Mouse (Mus musculus) midbrain, postnatal 0 days (tissue): ENCODE measurements at regions not wholly inside any gene's neighbourhood (a gene's known extent, or its start where the extent isn't known, plus 50 kb on each side); places are given as distances from the start of the nearest gene placed in this dataset.

Source experiments
- ATAC-seq: fragments of 200-750 bp; cut with Nextera tagmentation; 2 replicates; pipeline ENCODE4 v1.8.0; 2017; ENCODE audit warnings: moderate number of reproducible peaks, mild to moderate bottlenecking, moderate TSS enrichment, moderate library complexity; ENCODE audit not compliant: low FRiP score
- DNase-seq: peaks from one replicate; pipeline ENCODE4 v3.0.0-alpha.2; 2015; ENCODE audit warnings: low spot score
- H3K27ac ChIP-seq: fragments of 300-500 bp; sonication (generic); 2 replicates; pipeline ENCODE4 v1.5.1; 2014; ENCODE audit warnings: low read depth, mild to moderate bottlenecking, low read length, mixed read lengths
- H3K27me3 ChIP-seq: fragments of 300-500 bp; sonication (generic); 2 replicates; pipeline ENCODE4 v1.6.1; 2014; ENCODE audit warnings: low read length, control low read depth, mixed read lengths; ENCODE audit not compliant: insufficient read depth
- H3K36me3 ChIP-seq: fragments of 300-500 bp; sonication (generic); 2 replicates; pipeline ENCODE4 v1.6.1; 2014; ENCODE audit warnings: low read length, control low read depth, mixed read lengths; ENCODE audit not compliant: insufficient read depth
- H3K4me1 ChIP-seq: fragments of 300-500 bp; sonication (generic); 2 replicates; pipeline ENCODE4 v1.6.1; 2014; ENCODE audit warnings: mild to moderate bottlenecking, control low read depth, antibody characterized with exemption, low read length, mixed read lengths; ENCODE audit not compliant: insufficient read depth
- H3K4me2 ChIP-seq: fragments of 300-500 bp; sonication (generic); 2 replicates; pipeline ENCODE4 v1.6.1; 2014; ENCODE audit warnings: low read depth, mild to moderate bottlenecking, low read length, mixed read lengths; ENCODE audit not compliant: poor library complexity, severe bottlenecking
- H3K4me3 ChIP-seq: fragments of 300-500 bp; sonication (generic); 2 replicates; pipeline ENCODE4 v1.5.1; 2014; ENCODE audit warnings: low read depth, mild to moderate bottlenecking, low read length, moderate library complexity
- H3K9ac ChIP-seq: fragments of 300-500 bp; sonication (generic); replicated peaks from 2 replicates; pipeline ENCODE4 v1.6.1; 2014; ENCODE audit warnings: mild to moderate bottlenecking, low read length, moderate library complexity, mixed read lengths; ENCODE audit not compliant: poor library complexity, severe bottlenecking
- H3K9me3 ChIP-seq: fragments of 300-500 bp; sonication (generic); 2 replicates; pipeline ENCODE4 v1.6.1; 2016; ENCODE audit warnings: low read length, control low read depth
- CTCF ChIP-seq: IDR thresholded peaks from 2 replicates; pipeline ENCODE4 v1.5.1; 2016; ENCODE audit warnings: antibody characterized with exemption, mild to moderate bottlenecking
- WGBS: fragments of 180-500 bp; shearing (Covaris S2); extraction: QIAGEN DNeasy Blood & Tissue Kit; methylation state at CpG from one replicate; pipeline ENCODE4 v1.1.7; 2014; 5-methylcytosine and 5-hydroxymethylcytosine counted together

GRCm38 (mm10) chr16:90569826-90570225 lies 157.4 kb downstream of the Mis18a start:
- Histone ChIP-seq H3K36me3 (no peaks in the 10 kb centered on the region), H3K4me2 (no peak overlapping the region), H3K4me3 (no peak overlapping the region), H3K27ac (no peak overlapping the region), H3K27me3 (no peaks in the 10 kb centered on the region), H3K9me3 (no peaks in the 10 kb centered on the region), H3K4me1 (no peaks in the 10 kb centered on the region), H3K9ac (no peak overlapping the region)
- 86% methylated on average over 1 of the region's 1 CpGs for WGBS
- DNase-seq (no peak), ATAC-seq (no peak)
- no peak for TF ChIP-seq CTCF

- 73% methylated on average over 2 of the region's 2 CpGs for WGBS
- H3K9me3 ChIP-seq = no peaks in the 10 kb centered on the region
- H3K27me3 ChIP-seq = no peaks in the 10 kb centered on the region
- no peak for TF ChIP-seq CTCF
- no peak overlapping the region for H3K9ac ChIP-seq
- DNase-seq (no peak), ATAC-seq (no peak)
- H3K36me3 ChIP-seq = no peaks in the 10 kb centered on the region
- no peak overlapping the region for H3K27ac ChIP-seq
- H3K4me3 ChIP-seq = no peak overlapping the region
- no peaks in the 10 kb centered on the region for H3K4me1 ChIP-seq
- no peak overlapping the region for H3K4me2 ChIP-seq
These were observed 162.0 kb downstream of the Mis18a start for GRCm38 (mm10) chr16:90565182-90565581.

- no peaks in the 10 kb centered on the region for H3K4me1 ChIP-seq
- no peak for TF ChIP-seq CTCF
- H3K4me2 ChIP-seq = no peak overlapping the region
- H3K27ac ChIP-seq = no peak overlapping the region
- no peaks in the 10 kb centered on the region for H3K27me3 ChIP-seq
- no peaks in the 10 kb centered on the region; the same call in 1 of the 2 replicates for H3K9me3 ChIP-seq
- no peak overlapping the region for H3K4me3 ChIP-seq
- H3K9ac ChIP-seq = no peak overlapping the region
- ATAC-seq (no peak), DNase-seq (no peak)
- no peaks in the 10 kb centered on the region for H3K36me3 ChIP-seq
- 89% methylated on average over 7 of the region's 7 CpGs for WGBS
These were observed 167.3 kb downstream of the Hunk start for GRCm38 (mm10) chr16:90553120-90553519.

- WGBS = 76% methylated on average over 3 of the region's 3 CpGs
- no peak for TF ChIP-seq CTCF
- H3K27me3 ChIP-seq = no peaks in the 10 kb centered on the region
- no peak overlapping the region for H3K27ac ChIP-seq
- H3K4me1 ChIP-seq = no peaks in the 10 kb centered on the region
- H3K4me3 ChIP-seq = no peak overlapping the region
- no peak overlapping the region for H3K4me2 ChIP-seq
- DNase-seq (no peak), ATAC-seq (no peak)
- H3K9me3 ChIP-seq = no peaks in the 10 kb centered on the region; the same call in 1 of the 2 replicates
- H3K9ac ChIP-seq = no peak overlapping the region
- no peaks in the 10 kb centered on the region for H3K36me3 ChIP-seq
These were observed 165.2 kb downstream of the Hunk start for GRCm38 (mm10) chr16:90551041-90551440.

GRCm38 (mm10) chr16:90550058-90550795 lies 164.4 kb downstream of the Hunk start:
- Histone ChIP-seq H3K9me3 (no peaks in the 10 kb centered on the region; the same call in 1 of the 2 replicates), H3K4me3 (no peak overlapping the region), H3K4me2 (no peak overlapping the region), H3K27me3 (no peaks in the 10 kb centered on the region), H3K9ac (no peak overlapping the region), H3K4me1 (no peaks in the 10 kb centered on the region), H3K36me3 (no peaks in the 10 kb centered on the region), H3K27ac (no peak overlapping the region)
- 64% methylated on average over 13 of the region's 13 CpGs for WGBS
- TF ChIP-seq CTCF = no peak
- 0 out of 2 replicates have a peak, but pooled peaks have one; percentile 47 for ATAC-seq
- peak; percentile 25 for DNase-seq
